Mouse (Mus musculus): Measurements from ENCODE around the gene Cmya5. TPM values are rescaled to one million over a fixed set of nuclear protein-coding genes. Genes with fewer than 3 reads are reported as not detected.

Cmya5 gene
- polyA plus RNA-seq, 1 experiment from 2014 or later, result 0.12 TPM

GRCm38 (mm10) chr13:93117241-93117640, 27.3 kb downstream of the Cmya5 start:
- 53% methylated on average over 7 of the region's 7 CpGs for WGBS (ENCODE audit: insufficient replicate concordance)
- no peak for ATAC-seq (ENCODE audit: insufficient read depth)
- no peak overlapping the region for H3K27ac ChIP-seq (replicated peaks)

DNA sequence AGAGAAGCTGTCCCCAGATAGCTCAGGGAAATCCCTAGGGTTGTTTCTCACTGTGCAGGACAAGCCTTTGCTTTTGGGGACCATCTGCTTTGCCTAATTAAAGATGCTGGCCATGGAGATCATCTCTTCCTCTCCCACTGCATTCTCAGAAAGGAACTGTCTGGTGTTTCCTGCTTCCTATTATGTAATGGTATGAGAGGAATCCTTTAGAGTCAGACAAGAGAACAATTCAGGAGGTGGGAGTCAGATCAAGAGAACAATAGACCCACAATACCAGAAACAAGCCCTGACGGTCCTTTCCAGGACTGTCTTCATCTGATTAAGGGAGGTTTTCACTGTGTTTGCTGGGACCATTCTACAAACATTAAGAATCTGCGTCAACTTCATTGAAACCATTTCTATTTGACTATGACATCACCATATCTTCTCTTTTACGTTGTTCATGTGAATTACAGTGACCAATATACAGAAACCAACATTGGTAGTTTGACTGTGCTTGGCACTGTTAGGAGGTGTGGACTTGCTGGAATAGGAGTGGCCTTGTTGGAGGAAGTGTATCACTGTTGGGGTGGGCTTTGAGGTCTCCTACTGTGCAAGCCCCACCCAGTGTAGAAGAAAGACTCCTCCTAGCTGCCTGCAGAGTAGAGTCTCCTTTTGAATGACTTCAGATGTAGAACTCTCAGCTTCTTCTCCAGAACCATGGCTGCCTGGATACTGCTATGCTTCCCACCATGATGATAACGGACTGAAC, 42.0 kb downstream of the Cmya5 start:
- H3K9ac ChIP-seq, result no peak overlapping the region
- H3K4me1 ChIP-seq (replicated peaks), result no peaks in the 10 kb centered on the region
- no peak for ATAC-seq (ENCODE audit: insufficient read depth)
- 62% methylated on average over 4 of the region's 4 CpGs for WGBS (ENCODE audit: insufficient replicate concordance)
- no peaks in the 10 kb centered on the region for H3K36me3 ChIP-seq (replicated peaks)
- H3K27me3 ChIP-seq, result no peaks in the 10 kb centered on the region
- H3K4me2 ChIP-seq, result no peak overlapping the region
- H3K9me3 ChIP-seq (replicated peaks), result no peaks in the 10 kb centered on the region
- no peak overlapping the region for H3K27ac ChIP-seq (replicated peaks)
- H3K4me3 ChIP-seq (replicated peaks), result no peak overlapping the region

More at GRCm38 (mm10) chr13:93117241-93117640, 27.3 kb downstream of the Cmya5 start:
- Histone ChIP-seq H3K4me1 (replicated peaks) (no peaks in the 10 kb centered on the region), H3K9ac (no peak overlapping the region), H3K36me3 (replicated peaks) (no peaks in the 10 kb centered on the region), H3K9me3 (replicated peaks) (no peaks in the 10 kb centered on the region), H3K4me3 (replicated peaks) (no peak overlapping the region), H3K27me3 (no peaks in the 10 kb centered on the region), H3K4me2 (no peak overlapping the region)

- H3K9ac ChIP-seq, result no peak overlapping the region
- H3K27me3 ChIP-seq, result no peaks in the 10 kb centered on the region
- no peak overlapping the region for H3K4me2 ChIP-seq
- H3K36me3 ChIP-seq (replicated peaks), result no peaks in the 10 kb centered on the region
- no peaks in the 10 kb centered on the region for H3K4me1 ChIP-seq (replicated peaks)
- H3K4me3 ChIP-seq (replicated peaks), result no peak overlapping the region
- H3K9me3 ChIP-seq (replicated peaks), result no peaks in the 10 kb centered on the region
- no peak overlapping the region for H3K27ac ChIP-seq (replicated peaks)
- WGBS (ENCODE audit: insufficient replicate concordance), result 60% methylated on average over 3 of the region's 3 CpGs
- no peak for ATAC-seq (ENCODE audit: insufficient read depth)
These were observed 45.9 kb downstream of the Cmya5 start for GRCm38 (mm10) chr13:93098596-93098995.

- WGBS (ENCODE audit: insufficient replicate concordance), result 75% methylated on average over 6 of the region's 6 CpGs
- H3K9me3 ChIP-seq (replicated peaks), result no peaks in the 10 kb centered on the region
- no peaks in the 10 kb centered on the region for H3K4me1 ChIP-seq (replicated peaks)
- no peak for ATAC-seq (ENCODE audit: insufficient read depth)
- H3K27ac ChIP-seq (replicated peaks), result no peak overlapping the region
- H3K9ac ChIP-seq, result no peak overlapping the region
- no peak overlapping the region for H3K4me3 ChIP-seq (replicated peaks)
- no peak overlapping the region for H3K4me2 ChIP-seq
- no peaks in the 10 kb centered on the region for H3K27me3 ChIP-seq
- H3K36me3 ChIP-seq (replicated peaks), result no peaks in the 10 kb centered on the region
These were observed 47.9 kb downstream of the Cmya5 start for GRCm38 (mm10) chr13:93096643-93097042.

DNA sequence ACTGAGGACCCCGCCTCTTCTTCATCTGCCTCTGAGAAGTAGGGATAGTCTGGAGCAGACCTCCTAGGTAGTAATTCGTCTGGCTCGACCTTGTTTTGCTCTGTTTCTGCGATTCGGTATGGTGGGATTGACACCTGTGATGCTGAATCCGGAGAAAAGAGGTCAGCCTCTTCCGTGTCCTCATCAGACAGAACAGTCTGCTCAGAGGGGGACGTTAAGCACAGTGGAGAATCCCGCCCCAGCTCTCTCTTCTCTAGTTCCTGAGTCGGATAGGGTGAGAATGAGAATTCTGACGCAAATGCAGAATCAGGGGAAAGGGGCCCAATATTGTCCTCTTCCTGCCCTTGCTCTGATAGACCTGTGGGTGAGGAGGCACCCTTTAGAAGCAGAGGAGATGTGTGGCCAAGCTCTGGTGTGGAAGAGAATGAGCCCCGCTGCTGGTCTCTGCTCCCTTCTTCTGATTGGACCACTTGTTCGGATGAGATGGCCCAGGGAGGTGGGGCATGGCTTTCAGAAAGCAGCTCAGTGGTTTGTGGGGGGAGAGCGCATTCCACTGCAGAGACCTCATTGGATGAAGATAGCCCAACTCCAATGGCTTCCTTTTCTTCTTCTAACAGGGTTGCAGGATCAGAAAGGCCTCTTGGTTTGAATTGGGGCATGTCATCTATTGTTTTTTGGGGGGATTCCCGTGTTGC, 49.3 kb downstream of the Cmya5 start:
- ATAC-seq (ENCODE audit: insufficient read depth), result no peak
- Histone ChIP-seq H3K9ac (no peak overlapping the region), H3K36me3 (replicated peaks) (no peaks in the 10 kb centered on the region), H3K9me3 (replicated peaks) (no peaks in the 10 kb centered on the region), H3K27me3 (no peaks in the 10 kb centered on the region), H3K4me1 (replicated peaks) (no peaks in the 10 kb centered on the region), H3K4me3 (replicated peaks) (no peak overlapping the region), H3K4me2 (no peak overlapping the region), H3K27ac (replicated peaks) (no peak overlapping the region)
- 58% methylated on average over 15 of the region's 15 CpGs for WGBS (ENCODE audit: insufficient replicate concordance)

DNA sequence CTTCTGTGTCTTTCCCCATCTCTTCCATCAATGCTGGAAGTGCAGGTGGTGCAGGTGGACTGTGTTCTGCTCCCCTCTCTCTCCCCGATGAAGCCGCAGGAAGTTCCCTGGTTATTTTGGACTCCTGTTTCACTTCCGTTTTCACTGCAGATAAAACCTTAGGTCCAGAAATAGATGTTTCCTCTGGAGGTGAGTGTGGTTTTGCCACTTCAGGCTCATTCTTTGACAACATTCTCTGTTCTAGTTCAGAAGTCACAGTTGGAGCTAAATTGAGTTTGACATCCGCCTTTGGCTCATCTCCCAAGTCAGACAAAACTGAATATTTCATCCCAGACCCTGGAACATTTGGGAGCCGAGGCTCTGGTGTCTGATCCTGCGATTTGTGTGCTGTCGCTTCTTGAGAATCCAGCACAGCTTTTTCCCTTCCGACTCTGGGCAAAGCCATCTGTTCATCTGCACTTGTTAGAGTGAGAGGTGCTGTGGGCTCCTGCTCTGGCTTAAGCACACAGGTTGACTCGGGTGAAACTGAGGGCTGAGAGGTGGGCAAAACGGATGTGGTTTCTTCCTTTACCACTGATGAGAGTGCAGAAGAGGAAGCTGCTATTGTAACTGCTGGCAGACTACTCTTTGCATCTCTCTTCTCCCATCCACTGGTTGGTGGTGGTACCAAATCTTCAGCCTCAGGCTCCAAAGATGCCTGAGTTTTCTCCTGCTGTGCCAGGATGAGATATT, 50.2 kb downstream of the Cmya5 start:
- Histone ChIP-seq H3K4me1 (replicated peaks) (no peaks in the 10 kb centered on the region), H3K27ac (replicated peaks) (no peak overlapping the region), H3K4me2 (no peak overlapping the region), H3K9me3 (replicated peaks) (no peaks in the 10 kb centered on the region), H3K36me3 (replicated peaks) (no peaks in the 10 kb centered on the region), H3K4me3 (replicated peaks) (no peak overlapping the region), H3K27me3 (no peaks in the 10 kb centered on the region), H3K9ac (no peak overlapping the region)
- 24% methylated on average over 10 of the region's 10 CpGs for WGBS (ENCODE audit: insufficient replicate concordance)
- ATAC-seq (ENCODE audit: insufficient read depth), result no peak

DNA sequence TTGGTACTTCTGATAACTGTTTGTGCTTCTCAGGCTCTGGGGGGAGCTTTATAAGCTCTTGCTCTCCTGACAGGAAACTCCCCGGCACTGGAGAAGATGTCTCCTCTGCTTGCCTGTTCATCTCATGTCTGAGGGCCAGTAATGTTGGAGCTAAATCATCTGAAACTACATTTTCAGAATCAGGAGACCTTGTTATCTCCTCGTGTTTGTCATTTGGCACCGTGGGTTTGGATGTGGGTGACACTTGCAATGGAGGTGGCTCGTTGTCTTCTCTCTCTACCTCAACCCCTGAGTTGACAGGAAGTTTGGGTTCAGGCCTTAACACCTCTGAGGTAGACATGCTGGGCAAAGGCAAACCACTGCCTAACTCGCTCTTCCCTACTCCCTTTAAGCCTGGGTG, 50.8 kb downstream of the Cmya5 start:
- WGBS (ENCODE audit: insufficient replicate concordance), result 25% methylated on average over 5 of the region's 5 CpGs
- Histone ChIP-seq H3K36me3 (replicated peaks) (no peaks in the 10 kb centered on the region), H3K9me3 (replicated peaks) (no peaks in the 10 kb centered on the region), H3K27me3 (no peaks in the 10 kb centered on the region), H3K4me1 (replicated peaks) (no peaks in the 10 kb centered on the region), H3K9ac (no peak overlapping the region), H3K27ac (replicated peaks) (no peak overlapping the region), H3K4me2 (no peak overlapping the region), H3K4me3 (replicated peaks) (no peak overlapping the region)
- no peak for ATAC-seq (ENCODE audit: insufficient read depth)

DNA sequence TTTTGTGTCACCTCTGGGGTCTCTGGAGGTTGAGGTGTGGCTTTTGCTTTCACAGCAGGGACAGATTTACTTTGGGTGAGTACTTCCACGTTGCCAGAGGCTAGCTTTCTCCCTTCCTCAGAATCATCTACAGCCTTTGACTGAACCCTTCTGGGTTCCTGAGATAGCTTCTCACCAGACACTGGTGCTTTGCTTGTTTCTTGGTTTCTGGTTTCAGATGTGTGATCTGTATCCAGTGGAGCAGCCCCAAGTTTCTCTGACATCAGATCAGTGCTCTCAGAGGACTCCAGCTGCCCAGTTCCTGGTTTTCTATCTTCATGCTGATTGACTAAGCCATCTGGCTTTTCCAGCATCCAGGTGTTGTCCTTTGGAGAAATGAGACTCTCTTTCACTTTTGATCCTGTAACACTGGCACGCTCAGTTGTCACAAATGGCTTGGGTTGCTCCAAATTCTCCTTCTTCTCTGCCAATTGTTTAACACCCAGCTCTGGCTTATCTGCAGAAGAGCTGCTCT, 51.6 kb downstream of the Cmya5 start:
- H3K27ac ChIP-seq (replicated peaks), result no peak overlapping the region
- H3K4me2 ChIP-seq, result no peak overlapping the region
- 43% methylated on average over 2 of the region's 2 CpGs for WGBS (ENCODE audit: insufficient replicate concordance)
- H3K36me3 ChIP-seq (replicated peaks), result no peaks in the 10 kb centered on the region
- H3K9ac ChIP-seq, result no peak overlapping the region
- no peaks in the 10 kb centered on the region for H3K9me3 ChIP-seq (replicated peaks)
- ATAC-seq (ENCODE audit: insufficient read depth), result no peak
- H3K4me1 ChIP-seq (replicated peaks), result no peaks in the 10 kb centered on the region
- H3K4me3 ChIP-seq (replicated peaks), result no peak overlapping the region
- no peaks in the 10 kb centered on the region for H3K27me3 ChIP-seq

DNA sequence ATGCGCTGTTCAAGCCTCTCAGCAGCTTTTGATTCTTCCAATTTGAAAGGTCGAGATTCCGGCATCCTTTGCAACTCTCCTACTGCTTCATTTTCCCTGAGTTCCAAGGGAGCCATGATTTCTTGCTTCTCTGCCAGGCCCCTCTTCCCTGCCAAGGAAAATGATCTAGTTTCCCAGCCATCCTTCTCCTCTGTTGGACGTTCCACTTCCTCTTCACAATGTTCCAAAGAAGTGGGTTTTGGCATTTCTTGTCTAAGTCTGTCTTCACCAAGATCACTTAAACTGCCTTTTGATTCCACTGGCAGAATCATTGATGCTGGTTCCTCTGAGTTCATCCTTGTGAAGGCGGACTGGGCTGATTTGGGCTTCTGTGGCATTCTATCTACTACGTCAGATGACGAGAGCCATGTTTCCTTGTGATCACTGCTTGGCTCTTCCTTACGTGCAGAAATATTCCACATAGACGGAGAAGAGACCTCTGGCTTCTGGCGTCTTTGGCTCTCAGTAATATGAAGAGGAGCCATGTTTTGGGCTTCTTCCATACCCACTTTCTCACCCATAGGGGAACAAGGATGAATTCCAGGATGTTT, 52.6 kb downstream of the Cmya5 start:
- Histone ChIP-seq H3K4me1 (replicated peaks) (no peaks in the 10 kb centered on the region), H3K27ac (replicated peaks) (no peak overlapping the region), H3K36me3 (replicated peaks) (no peaks in the 10 kb centered on the region), H3K4me3 (replicated peaks) (no peak overlapping the region), H3K9me3 (replicated peaks) (no peaks in the 10 kb centered on the region), H3K9ac (no peak overlapping the region), H3K4me2 (no peak overlapping the region), H3K27me3 (no peaks in the 10 kb centered on the region)
- 71% methylated on average over 10 of the region's 10 CpGs for WGBS (ENCODE audit: insufficient replicate concordance)
- ATAC-seq (ENCODE audit: insufficient read depth), result no peak

DNA sequence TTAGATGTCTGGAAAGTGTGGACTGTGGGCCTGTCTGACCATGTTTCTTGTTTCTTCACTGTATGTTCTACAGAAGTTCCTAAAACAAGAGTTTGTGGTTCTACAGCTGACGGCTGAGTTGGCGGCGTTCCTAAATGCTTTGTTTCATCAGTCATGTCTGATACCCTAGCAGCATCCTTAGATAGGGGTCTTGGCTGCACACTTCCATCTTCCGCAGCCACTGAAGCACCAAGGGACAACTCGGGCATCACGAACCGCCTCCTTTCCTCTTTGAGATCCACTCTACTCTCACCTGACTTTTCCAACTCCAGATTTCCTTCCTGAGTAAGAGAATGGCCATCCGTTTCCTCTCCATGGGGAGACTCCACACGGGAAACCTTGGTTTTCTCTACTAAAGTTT, 53.3 kb downstream of the Cmya5 start:
- 68% methylated on average over 9 of the region's 9 CpGs for WGBS (ENCODE audit: insufficient replicate concordance)
- H3K4me2 ChIP-seq, result no peak overlapping the region
- no peak for ATAC-seq (ENCODE audit: insufficient read depth)
- H3K9ac ChIP-seq, result no peak overlapping the region
- H3K27me3 ChIP-seq, result no peaks in the 10 kb centered on the region
- H3K4me3 ChIP-seq (replicated peaks), result no peak overlapping the region
- H3K36me3 ChIP-seq (replicated peaks), result no peaks in the 10 kb centered on the region
- H3K4me1 ChIP-seq (replicated peaks), result no peaks in the 10 kb centered on the region
- H3K27ac ChIP-seq (replicated peaks), result no peak overlapping the region
- no peaks in the 10 kb centered on the region for H3K9me3 ChIP-seq (replicated peaks)

DNA sequence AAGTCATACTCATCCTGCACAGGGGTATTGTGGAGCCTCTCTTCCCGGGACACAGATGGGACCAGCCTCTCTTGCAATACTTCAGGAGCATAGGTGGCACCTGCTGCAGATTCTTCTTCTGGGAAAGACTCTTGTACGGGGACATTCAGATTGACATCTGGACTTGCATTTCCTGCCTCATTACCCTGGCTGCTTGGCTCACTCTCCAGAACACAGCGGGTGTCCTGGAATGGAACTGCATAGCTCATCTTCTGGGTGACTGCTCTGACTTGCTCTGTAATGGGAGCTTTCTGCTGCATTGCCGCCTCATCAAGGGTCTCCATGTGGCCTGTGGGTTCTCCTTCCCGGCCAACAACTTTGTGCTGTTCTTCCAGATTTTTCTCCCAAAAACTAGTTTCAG, 55.0 kb downstream of the Cmya5 start:
- Histone ChIP-seq H3K4me2 (no peak overlapping the region), H3K9ac (no peak overlapping the region), H3K36me3 (replicated peaks) (no peaks in the 10 kb centered on the region), H3K9me3 (replicated peaks) (no peaks in the 10 kb centered on the region), H3K27me3 (no peaks in the 10 kb centered on the region), H3K27ac (replicated peaks) (no peak overlapping the region), H3K4me1 (replicated peaks) (no peaks in the 10 kb centered on the region), H3K4me3 (replicated peaks) (no peak overlapping the region)
- no peak for ATAC-seq (ENCODE audit: insufficient read depth)
- WGBS (ENCODE audit: insufficient replicate concordance), result 57% methylated on average over 5 of the region's 5 CpGs

All from liver, embryonic 15.5 days (tissue).